Mouse (Mus musculus) ES-Bruce4 (cell line): Measurements from ENCODE around the gene Gan.

ENCODE experiments used
- CTCF ChIP-seq: IDR thresholded peaks from one replicate; pipeline ENCODE4 v1.8.1; 2011; ENCODE audit warnings: low read depth, low read length
- POLR2A ChIP-seq: IDR thresholded peaks from one replicate; pipeline ENCODE4 v1.8.1; 2011; ENCODE audit warnings: low read length; ENCODE audit not compliant: insufficient read depth

GRCm38 (mm10) chr8:117260930-117261475 lies 103.1 kb downstream of the Gan start:
- TF ChIP-seq POLR2A (no peak), CTCF (no peak)
